Mouse (Mus musculus) hindbrain, embryonic 13.5 days (tissue): ENCODE data around the gene Il4ra. TPM values are rescaled to one million over a fixed set of nuclear protein-coding genes. Genes with fewer than 3 reads are reported as not detected.

Source experiments
- ATAC-seq: fragments of 200-750 bp; cut with Nextera tagmentation; 2 replicates; pipeline ENCODE4 v1.8.0; 2017; ENCODE audit warnings: moderate TSS enrichment; ENCODE audit not compliant: low FRiP score
- H3K27ac ChIP-seq: fragments of 300-500 bp; sonication (generic); 2 replicates; pipeline ENCODE4 v1.5.1; 2015; ENCODE audit warnings: inconsistent platforms, mild to moderate bottlenecking, moderate library complexity
- H3K27me3 ChIP-seq: fragments of 300-500 bp; sonication (generic); 2 replicates; pipeline ENCODE4 v1.6.1; 2015; ENCODE audit warnings: mild to moderate bottlenecking, inconsistent platforms
- H3K36me3 ChIP-seq: fragments of 300-500 bp; sonication (generic); 2 replicates; pipeline ENCODE4 v1.6.1; 2015; ENCODE audit warnings: mild to moderate bottlenecking, inconsistent platforms
- H3K4me1 ChIP-seq: fragments of 300-500 bp; sonication (generic); replicated peaks from 2 replicates; pipeline ENCODE4 v1.6.1; 2015; ENCODE audit warnings: inconsistent platforms
- H3K4me2 ChIP-seq: fragments of 300-500 bp; sonication (generic); 2 replicates; pipeline ENCODE4 v1.6.1; 2015; ENCODE audit warnings: inconsistent platforms, mild to moderate bottlenecking, moderate library complexity
- H3K4me3 ChIP-seq: fragments of 300-500 bp; sonication (generic); 2 replicates; pipeline ENCODE4 v1.5.1; 2015; ENCODE audit warnings: mild to moderate bottlenecking, inconsistent platforms
- H3K9ac ChIP-seq: fragments of 300-500 bp; sonication (generic); 2 replicates; pipeline ENCODE4 v1.6.1; 2015; ENCODE audit warnings: mild to moderate bottlenecking, inconsistent platforms
- H3K9me3 ChIP-seq: fragments of 300-500 bp; sonication (generic); 2 replicates; pipeline ENCODE4 v1.6.1; 2016; ENCODE audit warnings: inconsistent platforms
- WGBS: fragments of 180-500 bp; shearing (Covaris S2); methylation state at CpG from one replicate; pipeline ENCODE4 v1.1.7; 2015; 5-methylcytosine and 5-hydroxymethylcytosine counted together
- polyA plus RNA-seq: library from polyadenylated mRNA; unstranded; fragments of >200 nt; fragmentation: Nextera tagmentation; extraction: Ambion mirVana; gene quantifications from 2 replicates; pipeline ENCODE4 v1.2.1, GENCODE M21; 2015

Il4ra gene
- polyA plus RNA-seq, 1 experiment from 2014 or later: 4.1 TPM

DNA sequence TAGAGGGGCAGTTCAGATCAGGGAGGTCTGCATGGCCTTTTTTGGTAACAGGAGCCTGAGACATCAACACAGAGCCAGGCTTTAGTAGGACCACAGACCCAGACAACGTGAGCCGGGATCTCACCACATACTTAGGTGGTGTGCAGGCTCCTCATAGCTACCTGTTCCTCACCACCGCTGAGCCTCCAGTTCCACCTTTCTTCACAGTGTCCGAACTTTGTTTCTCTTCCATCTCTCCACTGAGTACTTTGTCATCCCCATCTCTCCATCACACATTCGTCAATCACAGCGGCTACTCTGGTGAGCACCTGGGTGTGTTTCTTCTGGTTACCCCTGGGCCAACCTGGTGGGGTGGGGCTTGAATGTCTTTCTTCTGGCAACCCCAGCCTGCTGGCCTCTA lies 24.7 kb upstream of the Il4ra start:
- Histone ChIP-seq H3K9ac (no peak overlapping the region), H3K27me3 (no peaks in the 10 kb centered on the region), H3K4me2 (no peak overlapping the region), H3K36me3 (no peaks in the 10 kb centered on the region), H3K4me1 (no peaks in the 10 kb centered on the region), H3K9me3 (no peaks in the 10 kb centered on the region), H3K4me3 (no peak overlapping the region), H3K27ac (no peak overlapping the region)
- no peak for ATAC-seq
- WGBS: 89% methylated on average over 6 of the region's 6 CpGs

GRCm38 (mm10) chr7:125527901-125528580 lies 23.9 kb upstream of the Il4ra start:
- Histone ChIP-seq H3K9me3 (no peaks in the 10 kb centered on the region), H3K27ac (no peak overlapping the region), H3K9ac (no peak overlapping the region), H3K4me2 (no peak overlapping the region), H3K36me3 (no peaks in the 10 kb centered on the region), H3K27me3 (no peaks in the 10 kb centered on the region), H3K4me3 (no peak overlapping the region), H3K4me1 (no peaks in the 10 kb centered on the region)
- no peak for ATAC-seq
- WGBS: 94% methylated on average over 8 of the region's 9 CpGs

DNA sequence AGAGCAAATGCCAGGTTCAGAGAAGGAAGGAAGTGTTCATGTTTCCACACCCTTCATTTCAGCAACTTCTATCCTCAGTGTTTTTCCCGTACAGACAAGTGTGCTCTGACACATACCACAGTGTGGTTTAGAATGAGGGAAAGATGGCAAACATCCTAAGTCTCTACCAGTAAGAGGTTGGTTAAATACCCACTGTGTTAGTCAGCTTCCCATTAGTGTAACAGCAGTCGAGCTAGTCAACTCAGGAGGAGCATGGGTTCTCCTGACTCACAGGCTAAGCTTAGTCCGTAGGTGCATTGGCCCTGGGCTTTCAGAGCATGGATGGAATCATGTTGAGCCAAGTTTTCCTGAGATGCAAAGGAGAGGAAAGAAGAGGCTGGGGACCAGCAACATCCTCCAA lies 12.6 kb upstream of the Il4ra start:
- Histone ChIP-seq H3K4me3 (no peak overlapping the region), H3K4me1 (peaks cover 4% of the 10 kb centered on the region; the same call in 1 of the 2 replicates), H3K9ac (no peak overlapping the region), H3K27me3 (no peaks in the 10 kb centered on the region), H3K27ac (no peak overlapping the region), H3K4me2 (no peak overlapping the region), H3K9me3 (peaks cover 3% of the 10 kb centered on the region; the same call in 1 of the 2 replicates), H3K36me3 (no peaks in the 10 kb centered on the region)
- no peak for ATAC-seq
- 97% methylated on average over 3 of the region's 3 CpGs for WGBS

DNA sequence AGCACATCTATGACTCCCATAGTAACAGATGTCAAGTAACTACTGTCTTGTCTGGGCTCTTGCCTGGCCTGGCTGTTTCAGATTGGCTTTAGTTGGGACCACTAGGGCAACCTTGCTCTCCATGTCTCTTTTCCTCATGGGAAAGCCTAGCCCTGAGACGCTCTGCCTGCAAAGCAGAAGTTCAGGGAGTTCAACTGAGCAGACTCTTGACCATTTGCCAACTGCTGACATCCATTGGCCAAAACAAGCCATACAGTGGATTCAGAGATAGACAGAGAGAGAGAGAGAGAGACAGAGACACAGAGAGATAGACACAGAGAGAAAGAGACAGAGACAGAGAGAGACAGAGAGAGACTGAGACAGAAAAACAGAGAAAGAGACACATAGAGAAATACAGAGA lies 10.9 kb upstream of the Il4ra start:
- H3K9me3 ChIP-seq: no peaks in the 10 kb centered on the region
- H3K27me3 ChIP-seq: no peaks in the 10 kb centered on the region
- H3K27ac ChIP-seq: no peak overlapping the region
- H3K36me3 ChIP-seq: no peaks in the 10 kb centered on the region
- H3K9ac ChIP-seq: no peak overlapping the region
- H3K4me1 ChIP-seq: peaks cover 4% of the 10 kb centered on the region; the same call in 1 of the 2 replicates
- no peak for ATAC-seq
- 79% methylated on average over 1 of the region's 1 CpGs for WGBS
- H3K4me2 ChIP-seq: no peak overlapping the region
- H3K4me3 ChIP-seq: no peak overlapping the region

- ATAC-seq: no peak
- 93% methylated on average over 2 of the region's 2 CpGs for WGBS
- H3K4me3 ChIP-seq: no peak overlapping the region
Measured at GRCm38 (mm10) chr7:125541821-125542220, 10.1 kb upstream of the Il4ra start.

DNA sequence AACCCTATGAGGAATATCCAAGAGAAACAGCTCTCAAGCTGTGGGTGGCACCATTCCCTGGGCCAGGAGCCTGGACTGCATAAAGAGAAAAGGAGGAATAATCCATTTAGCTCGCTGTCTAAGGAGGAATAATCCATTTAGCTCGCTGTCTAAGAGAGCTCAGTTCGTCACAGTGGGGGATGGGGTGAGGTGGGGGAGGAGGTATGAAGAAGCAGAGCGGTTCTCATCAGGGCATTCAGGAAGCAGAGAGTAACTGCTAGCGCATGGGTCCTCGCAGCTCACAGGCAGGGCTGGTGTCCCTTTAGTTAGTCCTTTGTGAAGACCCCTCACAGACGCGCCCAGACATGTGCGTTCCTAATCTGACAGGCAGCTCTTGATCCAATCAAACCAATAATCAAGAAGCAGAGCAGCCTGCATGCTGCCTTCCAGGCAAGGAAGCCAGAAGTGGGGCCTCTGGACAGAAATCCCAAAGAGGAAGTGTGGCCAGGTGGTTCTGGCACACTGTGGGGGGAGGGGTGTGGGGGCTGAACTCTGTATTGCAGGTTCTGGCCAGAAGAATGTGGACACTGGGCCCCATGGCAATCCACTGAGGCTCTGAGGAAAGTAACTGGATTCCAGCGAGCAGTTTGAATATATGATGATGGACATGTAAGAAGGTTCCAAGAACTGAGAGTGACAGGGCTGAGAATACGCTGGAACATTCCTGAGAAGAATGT lies 9.4 kb upstream of the Il4ra start:
- Histone ChIP-seq H3K36me3 (no peaks in the 10 kb centered on the region), H3K4me1 (peaks cover 4% of the 10 kb centered on the region; the same call in 1 of the 2 replicates), H3K9ac (no peak overlapping the region), H3K27me3 (no peaks in the 10 kb centered on the region), H3K4me2 (no peak overlapping the region), H3K27ac (no peak overlapping the region), H3K9me3 (no peaks in the 10 kb centered on the region), H3K4me3 (no peak overlapping the region)
- 67% methylated on average over 11 of the region's 11 CpGs for WGBS
- no peak for ATAC-seq

More at GRCm38 (mm10) chr7:125541821-125542220, 10.1 kb upstream of the Il4ra start:
- Histone ChIP-seq H3K27me3 (no peaks in the 10 kb centered on the region), H3K9me3 (no peaks in the 10 kb centered on the region), H3K36me3 (no peaks in the 10 kb centered on the region), H3K9ac (no peak overlapping the region), H3K27ac (no peak overlapping the region), H3K4me2 (no peak overlapping the region), H3K4me1 (peaks cover 4% of the 10 kb centered on the region; the same call in 1 of the 2 replicates)

GRCm38 (mm10) chr7:125543497-125543896 lies 8.4 kb upstream of the Il4ra start:
- Histone ChIP-seq H3K4me1 (peaks cover 4% of the 10 kb centered on the region; the same call in 1 of the 2 replicates), H3K4me3 (no peak overlapping the region), H3K9ac (no peak overlapping the region), H3K36me3 (no peaks in the 10 kb centered on the region), H3K4me2 (no peak overlapping the region), H3K27ac (no peak overlapping the region), H3K27me3 (no peaks in the 10 kb centered on the region), H3K9me3 (no peaks in the 10 kb centered on the region)
- 81% methylated on average over 3 of the region's 3 CpGs for WGBS
- ATAC-seq: no peak

GRCm38 (mm10) chr7:125545331-125545730 lies 6.6 kb upstream of the Il4ra start:
- no peaks in the 10 kb centered on the region for H3K36me3 ChIP-seq
- H3K27ac ChIP-seq: no peak overlapping the region
- H3K4me2 ChIP-seq: no peak overlapping the region
- no peaks in the 10 kb centered on the region for H3K9me3 ChIP-seq
- peaks cover 3% of the 10 kb centered on the region for H3K27me3 ChIP-seq
- no peak for ATAC-seq
- H3K4me1 ChIP-seq: peaks cover 4% of the 10 kb centered on the region; the same call in 1 of the 2 replicates
- no peak overlapping the region for H3K9ac ChIP-seq
- no peak overlapping the region for H3K4me3 ChIP-seq
- 93% methylated on average over 7 of the region's 7 CpGs for WGBS

GRCm38 (mm10) chr7:125546727-125547126 lies 5.2 kb upstream of the Il4ra start:
- Histone ChIP-seq H3K4me2 (no peak overlapping the region), H3K27ac (no peak overlapping the region), H3K36me3 (no peaks in the 10 kb centered on the region), H3K9ac (no peak overlapping the region), H3K27me3 (peaks cover 14% of the 10 kb centered on the region), H3K9me3 (no peaks in the 10 kb centered on the region), H3K4me3 (no peak overlapping the region), H3K4me1 (peaks cover 9% of the 10 kb centered on the region)
- 89% methylated on average over 6 of the region's 6 CpGs for WGBS
- no peak for ATAC-seq

GRCm38 (mm10) chr7:125549916-125550315 lies 2.0 kb upstream of the Il4ra start:
- Histone ChIP-seq H3K27me3 (peaks cover 27% of the 10 kb centered on the region), H3K36me3 (no peaks in the 10 kb centered on the region), H3K4me2 (no peak overlapping the region), H3K9ac (no peak overlapping the region), H3K27ac (no peak overlapping the region), H3K9me3 (no peaks in the 10 kb centered on the region), H3K4me1 (peaks cover 21% of the 10 kb centered on the region), H3K4me3 (no peak overlapping the region)
- no peak for ATAC-seq
- WGBS: 84% methylated on average over 8 of the region's 8 CpGs

- H3K27ac ChIP-seq: no peak overlapping the region
- no peaks in the 10 kb centered on the region for H3K9me3 ChIP-seq
- 75% methylated on average over 6 of the region's 6 CpGs for WGBS
- H3K36me3 ChIP-seq: no peaks in the 10 kb centered on the region
- H3K4me3 ChIP-seq: no peak overlapping the region
- no peak overlapping the region for H3K4me2 ChIP-seq
- H3K9ac ChIP-seq: no peak overlapping the region
- peaks cover 21% of the 10 kb centered on the region for H3K4me1 ChIP-seq
- H3K27me3 ChIP-seq: peaks cover 27% of the 10 kb centered on the region
- no peak for ATAC-seq
Measured at GRCm38 (mm10) chr7:125550881-125551381, 989 bp upstream of the Il4ra start.

DNA sequence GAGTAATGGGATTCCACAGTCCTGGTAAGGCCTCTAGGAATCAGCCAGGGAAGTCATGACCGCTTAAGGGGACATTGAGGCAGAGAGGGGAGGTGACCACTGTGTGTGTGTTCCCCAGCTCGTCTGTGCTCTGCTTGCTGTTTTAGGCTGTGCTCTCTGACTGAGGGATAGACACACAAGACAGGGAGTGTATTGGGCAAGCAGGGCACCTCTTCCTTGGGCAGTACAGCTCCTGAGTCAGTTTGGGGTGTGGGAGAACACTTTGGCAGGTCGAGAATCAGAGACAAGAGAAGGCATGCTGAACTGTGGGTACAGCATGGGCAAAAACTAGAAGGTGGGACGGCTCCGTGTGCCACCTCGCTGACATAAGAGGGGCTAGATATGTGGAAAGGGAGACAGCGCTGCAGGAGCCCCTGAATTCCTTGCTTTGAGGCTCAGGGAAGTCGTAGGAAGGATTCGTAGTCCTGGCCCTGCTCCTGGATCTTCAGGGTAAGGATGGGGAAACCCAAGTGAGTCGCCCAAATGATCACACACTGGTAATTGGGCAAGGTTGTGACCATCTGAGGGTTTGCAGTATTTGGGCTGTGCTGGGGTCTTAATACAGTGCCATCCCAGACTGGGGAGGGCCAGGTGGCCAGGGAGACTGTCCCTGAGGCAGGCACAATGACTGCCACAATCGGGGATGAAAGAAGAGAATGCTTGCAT lies 1.1 kb downstream of the Il4ra start:
- no peak for ATAC-seq
- no peak overlapping the region for H3K27ac ChIP-seq
- H3K36me3 ChIP-seq: no peaks in the 10 kb centered on the region
- peaks cover 27% of the 10 kb centered on the region for H3K27me3 ChIP-seq
- peak overlapping the region; percentile 92 for H3K4me2 ChIP-seq
- peak overlapping the region; percentile 77; the same call in 1 of the 2 replicates for H3K9ac ChIP-seq
- no peaks in the 10 kb centered on the region for H3K9me3 ChIP-seq
- 74% methylated on average over 11 of the region's 11 CpGs for WGBS
- H3K4me3 ChIP-seq: peak overlapping the region; percentile 55
- H3K4me1 ChIP-seq: peaks cover 21% of the 10 kb centered on the region
